Mouse (Mus musculus): ENCODE measurements around the gene H2al2a. TPM values are rescaled to one million over a fixed set of nuclear protein-coding genes. Genes with fewer than 3 reads are reported as not detected.

The H2al2a gene
- not detected in 2 replicates for total RNA-seq (2021)
- long read RNA-seq = 0 reads

GRCm38 (mm10) chr2:17996858-17997257 lies at the start of gene H2al2a:
Gene H2al2a, minus strand, starts transcription at chr2:17996958.
- DNase-seq = no peak

- no peak for DNase-seq
These were observed 49.4 kb upstream of the H2al2a start for GRCm38 (mm10) chr2:18046186-18046585.

GRCm38 (mm10) chr2:18045781-18046181 lies 49.0 kb upstream of the H2al2a start:
- DNase-seq = no peak

DNA sequence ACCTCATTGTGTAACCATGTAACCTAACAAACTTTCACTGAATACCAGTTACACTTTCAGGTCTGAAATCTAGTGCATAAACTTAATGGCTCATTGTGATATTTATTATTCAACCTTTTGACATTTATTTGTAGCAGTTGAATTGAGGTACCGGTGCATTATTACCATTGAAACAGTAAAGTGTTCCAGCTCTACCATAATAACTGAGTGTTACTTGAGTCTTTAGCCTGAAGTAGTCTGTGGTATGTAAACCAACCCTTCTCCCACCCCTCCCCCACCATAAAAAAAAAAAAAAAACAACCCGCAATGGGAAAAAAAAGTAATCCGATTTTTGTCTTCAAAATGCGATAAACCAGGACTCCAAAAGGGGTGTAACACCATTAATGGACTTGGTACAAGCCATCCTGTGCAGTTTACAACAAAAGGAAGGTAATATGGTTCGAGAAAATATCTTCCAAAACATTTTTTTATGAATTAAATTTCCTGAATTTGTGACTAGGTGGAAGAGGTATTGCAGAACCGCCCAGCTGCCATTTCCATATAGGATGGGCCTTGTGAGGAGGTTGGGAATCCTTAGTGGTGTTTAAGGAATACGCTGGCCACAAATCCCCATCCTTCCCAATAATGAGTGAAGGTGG lies 48.5 kb upstream of the H2al2a start:
- DNase-seq = no peak

- DNase-seq = no peak
These were observed 44.6 kb upstream of the H2al2a start for GRCm38 (mm10) chr2:18041199-18041885.

DNA sequence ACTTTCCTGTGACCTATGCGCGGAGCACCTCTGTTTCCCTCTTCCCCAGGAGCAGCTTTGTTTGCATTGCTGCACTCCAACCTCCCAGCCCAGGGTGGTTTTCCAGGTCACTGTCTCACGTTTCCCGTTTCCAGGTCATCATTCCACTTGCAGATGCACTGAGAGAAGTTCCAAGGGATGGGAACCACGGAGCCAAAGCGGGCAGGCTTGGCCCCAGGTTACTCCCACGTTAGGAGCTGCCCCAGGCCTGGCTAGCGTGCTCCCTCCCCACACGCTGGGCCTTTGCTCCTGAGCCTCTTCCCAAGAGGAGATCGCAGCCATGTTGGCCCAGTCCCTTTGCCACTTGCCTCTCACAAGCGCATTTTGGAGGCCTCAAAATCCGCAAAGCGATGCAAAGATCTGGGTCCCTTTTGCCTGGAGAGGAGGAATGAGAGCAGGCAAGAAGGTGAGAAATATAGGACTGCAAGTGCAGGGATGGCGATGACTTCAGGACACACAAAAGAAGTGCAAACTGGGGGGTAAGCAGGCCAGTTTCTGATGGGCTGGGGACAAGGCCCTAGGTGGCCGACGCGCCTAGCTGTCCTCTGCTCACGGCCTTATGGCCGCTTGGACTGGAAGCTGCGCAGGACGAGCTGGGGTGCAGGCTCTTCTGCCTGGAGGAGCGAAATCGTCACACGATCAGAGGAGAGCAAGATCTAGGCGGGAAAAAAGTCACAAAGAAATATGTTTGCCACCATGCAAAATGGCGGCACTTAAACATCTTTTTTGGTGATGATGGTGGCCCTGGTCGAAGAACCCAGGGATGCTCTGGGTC lies 43.8 kb upstream of the H2al2a start:
- no peak for DNase-seq

DNA sequence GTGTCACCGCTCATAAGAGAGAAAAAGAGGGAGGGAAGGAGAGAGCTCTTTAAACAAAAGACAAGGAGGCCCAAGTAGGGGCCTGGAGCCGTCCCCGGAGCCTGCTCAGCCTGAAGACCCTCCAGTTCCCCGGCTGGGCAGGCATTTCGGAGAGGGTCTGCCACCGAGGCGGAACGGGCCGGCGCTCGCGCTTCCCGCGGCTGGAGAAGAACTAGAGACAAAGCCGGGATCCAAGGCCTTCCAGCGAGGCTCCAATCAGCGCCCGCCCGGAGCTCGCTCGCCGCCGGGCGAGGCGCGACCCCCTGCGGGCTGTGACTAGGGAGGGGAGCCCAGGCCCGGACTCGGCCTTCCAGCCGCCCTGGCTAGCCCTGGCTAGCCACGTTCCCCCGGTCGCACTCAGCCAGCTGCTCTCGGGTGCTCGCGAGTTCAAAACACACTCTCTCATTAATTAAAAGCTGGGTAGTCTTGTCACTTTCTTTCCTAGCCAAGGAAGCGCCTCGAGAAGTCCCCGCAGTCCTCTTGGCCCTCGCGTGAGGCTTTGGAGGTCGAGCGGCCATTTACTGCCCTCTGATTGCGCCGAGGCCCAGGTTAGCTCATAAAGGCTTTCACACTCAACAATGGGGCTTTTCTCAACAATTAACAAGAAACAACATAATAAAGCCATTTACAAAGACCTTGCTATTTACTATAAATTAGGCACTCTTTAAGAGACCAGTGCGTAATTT lies 43.0 kb upstream of the H2al2a start:
- no peak for DNase-seq

- no peak for DNase-seq
These were observed 42.2 kb upstream of the H2al2a start for GRCm38 (mm10) chr2:18038895-18039371.

DNA sequence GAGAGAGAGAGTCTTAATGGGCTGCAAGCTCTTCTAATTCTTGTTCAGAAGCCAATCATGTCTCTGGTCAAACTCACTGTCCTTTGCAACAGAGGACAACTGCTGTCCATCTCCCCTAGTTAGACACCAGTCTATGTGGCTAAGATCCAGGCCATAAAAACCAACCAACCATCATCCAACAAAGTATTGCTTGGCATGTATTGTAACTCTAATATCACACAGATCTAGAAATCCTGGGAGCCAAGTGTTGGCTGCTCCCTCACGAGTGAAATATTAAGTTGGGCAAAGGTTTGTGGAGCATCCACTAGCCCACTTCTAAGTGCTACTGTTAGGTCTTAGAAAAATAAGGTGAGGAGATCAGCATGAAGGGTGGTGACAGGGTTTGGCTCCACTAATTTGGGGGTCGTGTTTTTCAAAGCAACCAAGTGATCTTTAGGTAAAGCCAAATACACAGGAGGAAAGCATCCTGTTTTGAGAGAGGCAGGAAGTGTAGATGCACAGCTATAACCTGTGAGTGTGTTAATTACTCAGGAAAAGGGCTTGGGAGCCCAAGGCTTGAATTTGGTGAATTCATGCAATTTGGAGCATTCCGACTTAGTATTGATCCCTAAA lies 41.5 kb upstream of the H2al2a start:
- no peak for DNase-seq

- no peak for DNase-seq
These were observed 40.7 kb upstream of the H2al2a start, which contains the start of gene A930004D18Rik for GRCm38 (mm10) chr2:18037491-18037890. Gene A930004D18Rik, minus strand, starts transcription at chr2:18037737.

DNA sequence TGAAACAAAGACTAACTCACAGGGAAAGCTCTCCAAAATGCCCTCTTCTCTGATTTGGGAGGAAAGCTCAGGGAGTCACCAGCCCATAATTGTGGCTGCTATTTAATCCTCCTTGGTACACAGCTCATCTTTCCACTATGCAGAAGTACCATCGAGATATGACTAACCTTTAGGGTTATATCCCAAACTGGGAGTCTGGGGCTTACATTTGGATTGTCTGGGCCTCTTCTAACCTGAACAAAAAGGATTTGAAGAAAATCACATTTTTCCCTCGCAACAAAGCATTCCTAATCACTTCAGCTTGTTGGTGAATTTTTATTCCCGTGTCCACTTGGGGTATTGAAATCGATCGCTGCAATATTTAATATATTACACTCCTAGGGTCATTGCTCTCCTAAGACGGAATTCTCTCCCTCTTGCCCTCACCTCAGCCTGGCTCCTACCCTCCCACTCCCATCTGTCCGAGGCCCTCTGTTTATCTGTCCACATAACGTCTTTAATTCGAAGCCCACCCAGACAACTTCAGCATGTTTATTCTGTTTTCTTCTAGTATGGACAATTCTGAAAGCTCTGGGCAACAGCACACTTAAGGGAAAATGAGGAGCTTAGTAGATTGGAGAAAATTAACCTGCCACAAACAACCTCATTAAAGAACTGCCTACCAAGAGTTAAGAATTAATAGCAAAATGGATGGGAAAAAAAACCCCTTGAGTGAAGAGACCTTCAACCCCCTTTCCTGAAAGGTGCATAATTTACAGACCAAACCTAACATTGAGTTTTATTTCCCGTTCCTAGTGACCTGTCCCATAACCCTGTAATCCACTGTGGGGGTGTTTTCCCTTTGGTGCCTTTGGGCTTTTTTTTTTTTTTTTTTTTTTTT lies 37.9 kb upstream of the H2al2a start:
- no peak for DNase-seq

- DNase-seq = no peak
These were observed 36.7 kb upstream of the H2al2a start for GRCm38 (mm10) chr2:18033166-18034108.

DNA sequence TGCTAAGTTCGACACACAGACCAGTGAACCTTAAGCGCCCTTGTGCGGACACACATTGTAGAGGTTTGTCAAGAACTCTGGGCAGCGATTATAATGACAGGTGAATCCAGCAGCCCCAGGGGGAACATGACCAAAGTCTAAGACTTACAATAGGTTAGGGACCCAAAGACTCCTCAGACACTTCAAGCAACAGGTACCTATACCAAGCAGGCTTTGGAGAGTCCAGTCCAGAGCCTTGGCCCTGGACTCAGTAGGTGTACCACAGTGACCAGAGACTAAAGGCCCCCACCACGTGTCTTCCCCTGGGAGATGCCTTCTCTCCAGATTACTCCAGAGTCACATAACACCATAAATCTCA lies 35.8 kb upstream of the H2al2a start:
- no peak for DNase-seq

DNA sequence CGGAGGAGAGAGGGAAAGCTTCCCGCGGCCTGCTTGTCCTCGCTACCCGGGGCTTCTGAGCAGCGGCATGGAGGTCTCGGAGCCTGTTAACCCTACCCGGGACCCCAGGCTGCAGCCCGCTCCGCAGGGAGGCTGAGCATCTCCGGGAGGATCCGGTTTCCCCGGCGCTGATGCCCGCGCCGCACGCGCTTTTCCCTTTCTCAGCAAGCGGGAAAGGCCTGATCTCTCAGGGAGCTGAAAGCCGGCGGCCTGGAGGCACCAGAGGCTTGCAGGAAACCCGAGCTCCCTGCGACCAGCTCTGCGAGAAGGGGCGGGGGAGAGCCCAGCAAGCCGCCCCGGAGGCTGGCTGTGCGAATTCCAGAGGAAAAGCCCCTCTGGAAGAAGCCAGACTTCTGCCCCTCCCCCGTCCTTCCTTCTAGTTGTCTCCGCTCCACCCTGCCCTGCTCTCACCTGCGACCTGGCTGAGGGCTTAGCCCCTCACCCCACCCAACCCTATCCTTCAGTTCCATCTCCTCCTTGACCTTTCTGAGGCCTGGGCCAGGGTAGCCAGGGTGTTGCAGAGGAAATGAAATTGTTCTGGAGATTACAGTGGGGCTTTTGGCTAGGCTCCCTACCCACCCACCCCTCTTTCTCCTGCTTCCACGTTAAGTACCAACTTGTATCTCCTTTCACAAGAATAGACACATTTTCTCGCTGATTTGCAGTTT lies 35.2 kb upstream of the H2al2a start:
- peak; percentile 53 for DNase-seq

DNA sequence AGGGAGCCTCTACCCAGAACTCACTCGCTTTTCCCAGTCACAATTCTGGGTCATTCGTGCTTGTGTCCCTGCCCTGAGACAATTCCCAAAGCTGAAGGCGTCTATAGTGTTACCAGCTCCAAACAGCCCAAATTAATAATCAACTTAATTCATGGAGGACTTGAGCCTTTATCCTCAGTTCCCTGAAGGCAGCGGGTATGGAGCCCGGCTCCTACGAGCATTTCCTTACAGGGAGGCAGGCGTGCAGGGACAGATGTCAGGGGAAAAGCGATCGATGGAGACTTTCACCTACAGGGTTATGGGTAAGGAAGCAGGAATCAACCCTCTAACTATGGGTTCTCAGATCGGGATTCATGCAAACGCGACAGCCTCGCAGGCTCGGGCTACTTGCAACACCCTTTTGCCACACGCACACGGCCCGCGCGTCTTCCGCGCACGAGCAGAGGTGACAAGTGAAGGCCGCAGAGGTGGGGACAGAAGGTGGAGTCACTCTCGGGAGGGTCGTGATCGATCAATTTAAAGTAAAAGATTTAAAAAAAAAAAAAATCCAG lies 34.6 kb upstream of the H2al2a start:
- DNase-seq = peak; percentile 40

DNA sequence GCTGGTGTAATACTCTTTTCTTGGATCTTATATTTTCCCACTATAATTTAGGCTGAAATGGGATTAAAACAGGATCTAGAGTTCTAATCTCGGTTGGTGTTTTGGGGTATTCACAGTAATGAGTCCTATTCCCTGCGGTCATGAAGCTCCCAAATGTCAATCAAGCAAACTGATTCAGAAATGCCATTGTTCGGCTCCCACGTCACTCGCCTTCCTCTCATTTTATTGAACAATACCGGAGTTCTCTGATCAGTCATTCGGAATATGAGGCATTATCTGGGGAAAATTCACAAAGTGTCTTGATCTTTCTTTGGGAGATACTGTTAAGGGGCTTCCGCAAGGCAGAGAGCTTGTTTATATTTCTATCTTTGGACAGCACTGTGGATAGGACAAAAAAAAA lies 33.8 kb upstream of the H2al2a start:
- no peak for DNase-seq

DNA sequence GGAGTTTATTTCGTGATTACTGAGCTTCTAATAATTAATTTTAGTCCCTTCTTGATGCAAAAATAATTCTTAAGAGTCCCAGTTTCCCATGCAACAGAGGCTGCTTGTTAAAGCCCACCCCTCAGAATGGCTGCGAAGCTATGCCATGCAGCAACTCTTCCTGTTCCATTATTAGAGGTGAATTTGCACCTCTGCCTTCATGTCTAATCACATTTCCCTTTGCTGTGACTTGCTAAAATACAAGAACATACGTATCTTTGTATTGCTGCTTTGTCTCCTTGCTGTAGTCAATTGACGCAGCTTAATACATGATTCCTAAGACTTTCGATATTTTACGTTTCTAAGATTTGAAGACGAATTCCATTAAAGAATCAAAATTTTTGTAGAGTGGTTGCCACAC lies 32.9 kb upstream of the H2al2a start:
- DNase-seq = no peak

GRCm38 (mm10) chr2:18028140-18029021 lies 31.6 kb upstream of the H2al2a start:
- peak; percentile 97 for DNase-seq
